Mouse (Mus musculus): ENCODE data around the gene Klf9. TPM values are rescaled to one million over a fixed set of nuclear protein-coding genes. Genes with fewer than 3 reads are reported as not detected.

The Klf9 gene
- total RNA-seq, 2 experiments from 2014 or later: 79.4 to 87.7 TPM

DNA sequence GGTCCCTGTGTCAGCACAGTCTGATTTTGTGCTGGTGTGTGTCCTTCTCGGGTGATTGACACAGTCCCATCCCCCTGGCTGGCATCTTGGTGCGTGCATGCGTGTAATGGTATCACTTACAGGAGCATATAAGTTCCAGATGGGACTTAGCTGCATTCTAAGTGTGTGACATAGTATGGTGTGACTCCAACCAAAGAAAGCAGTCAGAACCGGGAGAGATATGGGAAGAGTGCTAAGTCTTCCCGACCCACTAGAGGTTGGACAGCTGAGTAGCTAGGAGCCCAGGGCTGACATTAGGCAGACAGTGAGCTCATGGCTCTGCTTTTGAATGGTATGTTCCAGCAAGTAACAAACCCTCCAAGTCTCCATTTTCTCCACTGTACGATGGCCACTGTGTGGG lies 21.9 kb downstream of the Klf9 start:
- no peak for DNase-seq

DNA sequence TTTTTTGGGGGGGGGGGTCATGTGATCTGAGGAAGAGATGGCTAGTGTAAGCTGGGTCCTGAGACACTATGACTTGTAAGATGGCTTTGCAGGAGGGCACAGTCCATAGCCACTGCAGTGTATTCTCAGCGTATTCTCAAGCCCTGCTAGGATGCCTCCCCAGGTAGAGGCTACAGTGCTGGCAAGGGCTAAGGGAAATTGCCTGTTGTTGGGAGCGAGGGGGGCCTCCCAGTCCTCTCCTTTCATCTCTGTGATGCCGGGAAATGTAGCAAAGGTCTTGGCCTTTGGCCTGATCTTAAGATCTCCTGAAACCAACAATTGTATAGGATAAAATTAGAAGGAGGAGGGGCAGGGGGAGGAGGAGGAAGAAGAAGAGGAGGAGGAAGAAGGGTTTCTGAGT lies 22.3 kb downstream of the Klf9 start:
- DNase-seq: no peak

DNA sequence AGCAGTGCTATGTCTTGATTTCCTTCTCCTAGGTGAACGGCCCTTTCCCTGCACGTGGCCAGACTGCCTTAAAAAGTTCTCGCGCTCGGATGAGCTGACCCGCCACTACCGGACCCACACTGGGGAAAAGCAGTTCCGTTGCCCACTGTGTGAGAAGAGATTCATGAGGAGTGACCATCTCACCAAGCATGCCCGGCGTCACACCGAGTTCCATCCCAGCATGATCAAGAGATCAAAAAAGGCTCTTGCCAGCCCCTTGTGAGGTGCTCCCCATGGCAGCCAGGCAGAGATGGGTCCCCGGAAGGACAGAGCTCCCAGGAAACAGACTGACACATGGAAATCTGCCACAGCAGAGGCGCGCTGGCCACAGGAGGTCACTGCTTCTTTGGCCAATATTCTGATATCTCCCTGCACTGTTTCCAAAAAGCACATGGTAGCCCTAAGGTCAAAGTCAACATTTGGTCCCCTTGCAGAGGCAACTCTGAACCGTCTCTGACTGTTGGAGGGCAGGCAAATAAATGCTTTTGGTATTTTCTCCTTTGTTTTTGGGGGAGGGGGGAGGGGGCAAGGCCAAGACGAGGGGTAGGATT lies 23.7 kb downstream of the Klf9 start:
- DNase-seq: no peak

DNA sequence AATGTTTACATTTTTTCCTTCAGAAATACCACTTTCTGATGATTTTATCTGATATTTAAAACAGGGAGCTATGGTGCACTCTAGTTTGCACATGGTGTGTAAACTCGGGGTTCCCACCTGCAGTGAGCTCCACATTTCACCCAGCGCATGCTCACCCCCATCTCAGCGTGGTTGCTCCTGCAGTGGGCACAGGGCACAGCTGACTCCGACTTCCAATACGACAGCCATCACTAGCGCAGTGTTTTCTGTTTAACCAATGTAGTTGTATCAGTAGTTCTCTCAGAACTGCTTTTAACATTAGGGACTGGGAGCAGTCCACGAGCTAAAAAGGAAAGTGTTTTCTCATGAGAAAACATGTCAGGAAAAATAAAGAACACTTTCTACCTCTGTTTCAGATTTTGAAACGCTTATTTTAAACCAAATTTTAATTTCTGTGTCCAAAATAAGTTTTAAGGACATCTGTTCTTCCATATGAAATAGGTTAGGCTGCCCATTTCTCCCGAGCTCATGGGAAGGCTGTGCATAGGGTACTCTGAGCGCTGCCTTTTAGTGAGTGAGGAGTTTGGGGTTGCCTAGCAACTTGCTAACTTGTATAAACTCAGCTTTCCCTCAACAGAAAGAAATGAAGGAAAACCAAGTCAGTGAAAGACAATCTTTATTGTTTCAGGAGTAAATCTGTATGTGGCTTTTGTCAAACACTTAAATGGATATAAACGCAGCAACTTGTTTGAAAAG lies 25.7 kb downstream of the Klf9 start:
- DNase-seq: no peak

DNA sequence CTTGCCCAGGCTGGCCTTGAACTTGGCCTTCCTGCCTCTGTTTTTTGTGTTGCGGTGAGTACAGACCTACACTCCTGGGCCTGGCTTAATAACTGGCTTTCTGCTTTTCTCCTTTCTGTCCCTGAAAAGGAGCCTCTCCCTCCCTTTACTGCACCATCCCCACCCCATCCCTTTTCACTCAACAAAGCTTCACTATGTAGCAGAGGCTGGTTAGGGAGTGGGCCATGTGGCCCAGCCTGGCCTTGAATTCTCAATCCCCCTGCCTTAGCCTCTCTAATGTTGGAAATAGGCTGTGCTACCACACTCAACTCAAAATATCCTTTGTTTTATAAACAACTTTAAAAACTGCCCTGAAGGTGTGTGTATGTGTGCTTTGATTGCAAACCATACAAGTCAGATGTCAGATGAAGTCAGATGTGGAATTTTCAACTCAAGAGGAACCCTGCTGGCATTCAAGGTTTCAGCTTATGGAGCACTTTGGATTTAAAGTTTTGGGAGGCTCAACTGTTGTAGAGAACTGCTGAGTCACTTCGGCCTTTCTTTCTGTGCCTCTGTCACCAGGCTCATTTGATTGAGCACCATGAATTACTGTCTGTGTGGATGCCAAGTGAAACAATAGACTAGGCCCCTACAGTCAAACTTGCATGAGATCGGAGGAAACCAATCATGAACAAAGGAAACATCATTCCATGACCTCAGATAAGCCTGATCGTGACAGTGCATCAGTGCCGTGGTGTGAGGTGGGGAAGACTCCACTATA lies 28.1 kb downstream of the Klf9 start:
- no peak for DNase-seq

DNA sequence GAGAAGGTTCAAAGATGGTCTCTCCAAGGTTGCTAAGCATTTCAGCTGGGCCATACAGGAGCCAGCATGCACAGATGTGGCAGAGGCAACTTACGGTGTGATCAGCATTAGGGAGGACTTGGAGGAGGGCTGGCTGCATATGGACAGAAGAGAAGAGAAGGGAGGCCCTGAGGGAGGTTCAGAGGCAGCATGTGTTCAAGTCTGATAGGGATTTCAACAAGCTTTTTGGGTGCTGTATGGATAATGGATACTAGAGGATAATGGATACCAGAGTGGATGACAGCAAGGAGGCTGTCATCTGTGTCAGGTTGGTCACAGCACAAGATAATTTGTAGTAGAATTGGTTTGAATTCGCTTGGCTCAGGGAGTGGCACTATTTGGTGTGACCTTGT lies 28.6 kb downstream of the Klf9 start:
- DNase-seq: no peak

DNA sequence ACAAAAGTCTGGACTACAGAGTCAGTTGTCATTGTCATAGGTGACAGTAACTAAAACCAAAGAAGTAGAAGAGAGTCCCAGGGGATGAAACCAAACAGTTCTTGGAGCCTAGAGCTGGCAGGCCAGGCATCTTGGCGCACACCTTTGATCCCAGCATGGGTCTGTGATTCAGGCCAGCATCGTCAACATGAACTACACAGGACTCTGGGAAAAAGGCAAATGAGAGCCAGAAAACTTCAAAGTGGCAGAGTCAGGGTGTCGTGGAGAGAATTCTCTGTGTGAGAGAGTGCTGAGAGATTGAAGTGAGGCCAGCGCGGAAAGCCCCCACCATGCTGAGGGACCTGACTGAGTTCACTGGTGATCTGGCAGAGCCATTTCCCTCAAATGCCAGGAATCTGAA lies 29.4 kb downstream of the Klf9 start:
- no peak for DNase-seq

DNA sequence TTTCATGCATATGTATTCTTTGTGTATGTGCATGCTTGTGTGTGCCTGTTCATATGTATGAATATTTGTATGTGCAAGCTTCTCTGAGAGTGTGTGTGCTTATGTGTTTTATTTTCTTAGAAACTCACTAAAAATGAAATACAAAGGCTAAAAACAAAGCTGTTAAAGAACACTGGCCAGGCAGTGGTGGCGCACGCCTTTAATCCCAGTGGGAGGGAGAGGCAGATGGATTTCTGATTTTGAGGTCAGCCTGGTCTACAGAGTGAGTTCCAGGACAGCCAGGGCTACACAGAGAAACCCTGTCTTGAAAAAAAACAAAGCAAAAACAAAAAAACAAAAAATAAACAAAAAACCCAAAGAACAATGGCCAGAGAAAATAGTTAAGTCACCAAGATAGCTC lies 30.1 kb downstream of the Klf9 start:
- DNase-seq: no peak

DNA sequence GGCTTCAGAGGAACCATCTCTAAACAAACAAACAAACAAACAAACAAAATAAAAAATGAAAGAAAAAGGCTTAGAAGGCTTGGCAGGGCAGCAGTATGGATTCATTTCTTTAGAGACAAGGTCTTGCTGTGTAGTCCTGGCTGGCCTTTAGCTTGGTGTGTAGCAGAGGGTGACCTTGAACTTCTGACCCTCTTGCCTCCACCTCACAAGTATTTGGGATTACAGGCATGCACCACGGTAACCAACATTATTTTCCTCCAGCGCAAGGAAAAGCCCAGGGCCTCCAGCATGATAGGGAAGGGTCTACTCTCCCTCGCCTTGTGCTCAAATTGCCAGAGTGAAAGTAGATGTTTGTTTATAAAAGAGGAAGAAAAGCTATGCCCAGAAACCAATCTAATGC lies 34.1 kb downstream of the Klf9 start:
- no peak for DNase-seq

DNA sequence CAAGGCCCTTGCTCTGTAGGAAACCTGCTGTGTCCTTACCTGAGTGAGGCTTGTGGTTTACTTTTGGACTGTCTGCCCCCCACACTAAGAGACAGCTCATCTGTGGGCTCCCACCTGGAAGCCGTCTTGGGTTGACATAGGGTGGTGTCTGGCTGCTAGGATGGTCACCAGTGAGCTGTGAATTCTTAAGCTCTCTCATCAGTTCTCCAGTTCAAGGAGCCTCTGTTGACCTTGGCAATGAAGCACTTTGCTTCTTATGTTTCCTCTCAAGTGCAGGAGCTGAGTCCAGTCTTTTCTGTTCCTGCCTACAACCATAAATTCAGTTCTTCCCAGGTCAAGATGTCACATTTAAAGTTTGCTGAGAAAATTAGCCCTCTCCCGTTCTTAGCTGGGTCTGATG lies 34.5 kb downstream of the Klf9 start:
- no peak for DNase-seq

DNA sequence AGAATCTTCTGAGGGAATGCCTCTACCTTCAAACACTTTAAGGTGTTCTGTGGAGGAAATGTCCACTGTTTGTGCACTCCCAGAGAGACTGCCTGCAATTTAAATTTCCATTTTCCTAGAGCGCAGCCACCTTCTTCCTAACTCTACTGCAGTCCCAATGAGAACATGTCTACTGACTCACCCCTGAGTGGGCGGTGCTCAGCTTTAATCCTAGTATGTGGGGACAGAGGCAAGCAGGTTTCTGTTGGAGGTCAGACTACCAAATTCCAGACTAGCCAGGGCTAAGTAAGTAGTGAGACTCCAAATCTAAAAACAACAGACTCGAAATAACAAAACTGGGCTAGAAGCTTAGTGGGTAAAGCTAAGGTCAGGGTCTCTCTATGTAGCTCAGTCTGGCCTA lies 37.5 kb downstream of the Klf9 start:
- no peak for DNase-seq

DNA sequence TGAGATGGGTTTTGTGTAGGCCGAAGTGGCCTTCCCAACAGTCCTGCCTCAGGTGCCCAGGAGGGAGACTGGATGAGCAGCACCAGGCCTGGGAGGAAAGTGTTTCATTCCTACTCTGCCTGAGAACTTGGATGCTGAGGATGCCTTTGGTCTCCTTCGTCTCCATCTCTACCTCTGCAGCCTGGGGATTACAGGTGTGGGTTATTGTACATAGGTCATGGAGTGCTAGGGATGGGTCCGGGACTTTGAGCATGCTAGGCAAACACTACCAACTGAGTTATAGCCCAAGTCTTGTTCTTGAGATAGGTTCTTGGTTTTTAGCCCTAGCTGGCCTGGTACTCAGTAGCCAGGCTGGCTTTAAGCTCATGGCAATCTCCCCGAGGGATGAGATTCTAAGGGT lies 42.5 kb downstream of the Klf9 start:
- DNase-seq: no peak

DNA sequence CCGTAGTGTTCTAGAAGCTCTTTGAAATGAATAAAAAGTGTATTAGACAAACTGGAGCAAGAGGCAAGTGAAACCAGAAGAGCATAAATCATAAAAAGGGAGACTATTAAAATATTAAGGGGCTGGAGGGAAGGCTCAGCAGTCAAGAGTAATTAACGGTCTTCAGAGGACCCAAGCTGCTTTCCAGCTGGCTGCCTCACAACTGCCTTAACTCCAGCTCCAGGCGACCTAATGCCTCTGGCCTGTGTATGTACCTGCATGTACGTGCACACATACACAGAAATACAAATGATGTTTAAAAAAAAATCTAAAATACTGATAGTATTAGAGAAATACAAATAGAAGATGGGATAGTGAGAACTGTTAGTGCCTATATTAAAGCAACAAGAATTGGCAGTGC lies 43.0 kb downstream of the Klf9 start:
- no peak for DNase-seq

DNA sequence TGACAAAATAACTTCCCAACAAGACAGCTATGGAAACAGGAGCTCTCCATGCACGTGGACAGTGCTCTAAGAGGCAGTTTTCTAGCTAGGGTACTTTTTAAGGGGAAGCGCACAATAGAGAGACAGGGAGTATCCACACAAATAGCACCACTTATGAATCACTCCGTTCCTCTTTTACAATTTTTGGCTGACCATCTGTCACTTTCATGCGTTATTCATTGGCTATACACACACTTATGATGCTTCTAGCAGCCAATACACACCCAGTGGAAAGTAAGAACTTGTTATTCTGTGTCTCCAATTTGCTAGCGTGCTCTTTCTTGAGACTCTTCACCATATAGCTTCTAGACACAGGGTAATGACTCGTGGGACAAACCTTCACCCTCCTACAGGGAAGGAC lies 46.7 kb downstream of the Klf9 start:
- no peak for DNase-seq

DNA sequence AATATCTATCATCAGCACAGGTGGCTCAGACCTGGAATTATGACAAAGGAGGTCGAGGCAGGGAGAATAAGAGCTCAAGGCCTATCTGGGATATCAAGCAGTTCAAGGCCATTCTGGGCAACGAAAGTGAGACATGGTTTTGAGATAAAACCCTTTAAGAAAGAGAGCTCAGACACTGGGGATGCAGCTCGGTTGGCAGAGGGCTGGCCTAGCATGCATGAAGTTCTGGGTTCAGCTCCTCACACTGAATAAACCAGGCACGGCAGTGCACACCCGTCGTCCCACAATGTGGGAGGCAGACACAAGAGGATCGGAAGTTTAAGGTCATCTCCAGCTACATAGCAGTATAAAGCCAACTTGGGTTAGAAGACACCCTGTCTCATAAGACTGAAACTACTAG lies 48.0 kb downstream of the Klf9 start:
- DNase-seq: no peak

DNA sequence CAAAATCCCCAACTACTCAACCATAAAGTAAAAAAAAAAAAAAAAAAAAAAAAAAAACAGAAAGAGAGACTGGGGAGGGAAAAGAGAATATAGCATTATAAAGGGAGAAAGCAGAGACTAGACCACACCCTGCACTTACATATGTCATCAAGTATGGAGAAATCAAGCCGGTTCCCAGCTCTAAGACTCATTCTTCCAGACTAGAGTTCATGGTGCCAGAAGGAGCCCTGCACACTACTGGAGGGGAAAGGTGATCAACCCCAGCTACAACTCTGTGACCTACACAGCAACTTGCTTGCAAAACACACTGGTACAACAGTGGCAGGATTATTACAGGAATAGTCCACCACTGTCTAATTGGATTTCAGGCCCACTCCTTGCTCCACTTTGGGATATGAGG lies 48.7 kb downstream of the Klf9 start:
- no peak for DNase-seq

DNA sequence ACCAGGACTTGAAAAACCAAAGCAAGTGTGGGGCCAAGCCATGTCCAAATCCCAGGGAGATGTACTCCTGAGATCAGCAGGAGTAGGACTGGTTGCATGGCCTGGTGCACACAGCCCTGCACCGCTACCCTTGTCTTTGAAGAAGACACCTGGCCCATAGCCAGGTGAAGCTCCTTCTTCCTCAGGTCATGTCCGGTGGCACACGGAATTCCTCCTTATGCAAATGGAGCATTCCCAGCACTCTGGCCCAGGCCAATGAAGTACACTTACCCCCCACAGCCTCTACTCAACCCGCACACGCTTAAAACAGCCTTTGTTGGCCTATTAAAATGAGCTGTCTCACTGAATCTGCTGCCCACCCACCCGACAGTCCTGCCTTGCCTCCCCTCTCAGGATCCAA lies 50.5 kb downstream of the Klf9 start:
- no peak for DNase-seq

DNA sequence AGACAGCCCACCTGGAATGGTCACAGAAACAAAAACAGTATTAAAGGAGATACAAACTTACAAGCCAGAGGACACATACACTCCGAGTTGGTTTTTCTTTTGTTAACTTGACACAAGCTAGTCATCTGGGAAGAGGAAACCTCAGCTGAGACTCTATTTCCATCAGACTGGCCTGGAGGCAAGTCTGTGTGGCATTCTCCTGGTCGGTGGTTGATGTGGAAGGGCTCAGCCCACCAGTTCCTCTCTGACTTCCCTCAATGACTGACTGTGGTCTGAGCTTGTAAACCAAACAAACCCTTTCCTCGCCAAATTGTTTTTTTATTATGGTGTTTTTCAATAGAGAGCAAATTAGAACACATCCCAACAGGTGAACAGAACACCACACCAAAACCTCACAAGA lies 52.0 kb downstream of the Klf9 start:
- no peak for DNase-seq

DNA sequence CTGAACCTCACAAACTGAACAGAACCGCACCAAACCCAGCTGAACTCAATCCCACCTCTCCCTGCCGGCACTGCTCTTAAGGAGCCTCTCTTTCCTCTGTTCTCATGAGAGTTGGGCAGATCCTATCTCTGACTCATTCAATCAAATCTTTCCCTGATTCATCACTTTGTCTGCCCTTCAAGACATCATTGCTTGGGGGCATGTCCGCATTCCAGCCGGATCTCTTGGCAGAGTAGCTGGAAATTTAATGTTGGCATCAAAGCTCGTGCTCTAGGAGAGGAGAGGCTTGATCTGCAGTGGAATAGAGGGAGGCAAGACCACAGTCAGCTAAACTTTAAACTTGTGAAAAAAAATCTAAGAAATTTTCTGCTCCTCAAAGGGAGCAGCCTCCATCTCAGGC lies 61.1 kb downstream of the Klf9 start:
- no peak for DNase-seq

DNA sequence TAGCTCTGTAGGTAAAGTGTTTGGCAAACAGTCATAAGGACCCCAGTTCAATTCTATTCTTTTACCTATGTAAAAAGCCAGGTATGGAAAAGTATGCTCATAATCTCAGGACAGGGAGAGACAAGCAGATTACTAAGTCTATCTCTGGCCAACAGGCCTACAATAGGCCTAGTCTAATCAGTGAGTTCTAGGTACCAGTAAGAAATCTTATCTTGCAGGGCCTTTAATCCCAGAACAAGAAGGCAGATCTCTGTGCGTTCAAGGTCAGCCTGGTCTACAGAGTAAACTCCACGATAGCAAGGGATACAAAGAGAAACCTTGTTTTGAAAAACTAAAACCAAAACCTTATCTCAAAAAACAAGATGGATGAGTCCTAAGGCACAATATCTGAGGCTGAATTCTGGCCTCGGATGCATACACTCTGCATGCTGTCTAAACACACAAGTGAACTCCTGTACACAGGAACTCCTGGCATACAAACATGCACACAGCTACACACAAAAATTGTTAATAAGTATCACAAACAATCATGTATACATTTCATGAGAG lies 62.6 kb downstream of the Klf9 start:
- no peak for DNase-seq

DNA sequence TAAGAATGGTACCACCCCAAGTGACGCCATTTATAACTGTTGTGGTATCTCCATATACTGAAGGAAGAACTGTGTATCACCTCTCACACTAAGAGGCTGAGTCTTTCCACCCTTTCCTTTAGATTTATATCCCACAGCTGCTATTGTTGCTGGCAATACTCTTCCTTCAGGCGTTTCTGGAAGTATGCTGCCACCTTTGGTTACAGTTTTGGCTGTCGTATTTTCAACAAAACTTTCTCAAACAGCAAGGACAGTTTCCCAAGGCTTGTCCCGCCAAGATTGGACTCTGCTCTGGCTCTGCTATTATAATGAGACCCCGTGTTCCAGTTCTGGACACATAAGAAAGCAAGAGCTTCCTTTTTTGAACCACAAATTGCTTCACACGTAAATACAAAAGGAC lies 70.3 kb downstream of the Klf9 start:
- DNase-seq: peak in 1 of 2 experiments; percentile 11

DNA sequence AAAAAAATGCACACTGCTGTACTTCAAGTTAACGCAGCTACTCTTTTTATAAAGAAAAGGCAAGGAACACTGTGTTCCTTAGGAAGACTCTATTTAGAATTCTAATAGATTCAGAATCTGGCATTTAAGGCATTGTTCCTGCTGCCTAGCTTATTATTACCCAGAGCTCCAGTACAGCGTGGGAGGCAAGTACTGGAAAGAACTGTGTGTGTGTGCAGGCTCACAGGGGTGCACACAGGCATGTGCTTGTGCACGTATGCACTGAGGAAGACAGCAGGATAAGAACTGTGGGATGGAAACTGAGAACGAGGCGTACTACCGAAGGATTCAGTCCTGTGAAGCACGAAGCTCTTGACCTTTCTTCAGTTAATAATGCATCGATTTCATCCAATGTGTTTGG lies 73.3 kb downstream of the Klf9 start:
- DNase-seq: no peak
